Mouse (Mus musculus): ENCODE measurements at regions not wholly inside any gene's neighbourhood (a gene's known extent, or its start where the extent isn't known, plus 50 kb on each side); places are given as distances from the start of the nearest gene placed in this dataset.

- no peaks in the 10 kb centered on the region for H3K9me3 ChIP-seq (ENCODE audit: control insufficient read depth, low read length)
- H3K4me3 ChIP-seq (replicated peaks) = no peak overlapping the region
- H3K4me1 ChIP-seq (ENCODE audit: control insufficient read depth) = no peaks in the 10 kb centered on the region
- TF ChIP-seq GATA1 (IDR thresholded peaks at IDR 0.05; ENCODE audit: low read length) = no peak
- TF ChIP-seq TAL1 (IDR thresholded peaks at IDR 0.05; ENCODE audit: low read length) = no peak
- no peaks in the 10 kb centered on the region; the same call in 1 of the 2 replicates for H3K27me3 ChIP-seq (ENCODE audit: control insufficient read depth)
- H3K36me3 ChIP-seq (ENCODE audit: control insufficient read depth) = no peaks in the 10 kb centered on the region
Observed at GRCm38 (mm10) chr8:10882381-10882780, 125.9 kb downstream of the Irs2 start.

GRCm38 (mm10) chr8:10879883-10880282 is 128.4 kb downstream of the Irs2 start:
- Histone ChIP-seq H3K27me3 (ENCODE audit: control insufficient read depth) (no peaks in the 10 kb centered on the region; the same call in 1 of the 2 replicates), H3K9me3 (ENCODE audit: control insufficient read depth, low read length) (no peaks in the 10 kb centered on the region), H3K36me3 (ENCODE audit: control insufficient read depth) (no peaks in the 10 kb centered on the region), H3K4me3 (replicated peaks) (no peak overlapping the region), H3K4me1 (ENCODE audit: control insufficient read depth) (no peaks in the 10 kb centered on the region)
- TF ChIP-seq TAL1 (IDR thresholded peaks at IDR 0.05; ENCODE audit: low read length) (no peak), GATA1 (IDR thresholded peaks at IDR 0.05; ENCODE audit: low read length) (no peak)

- Histone ChIP-seq H3K27me3 (ENCODE audit: control insufficient read depth) (no peaks in the 10 kb centered on the region; the same call in 1 of the 2 replicates), H3K9me3 (ENCODE audit: control insufficient read depth, low read length) (no peaks in the 10 kb centered on the region), H3K4me1 (ENCODE audit: control insufficient read depth) (no peaks in the 10 kb centered on the region), H3K4me3 (replicated peaks) (no peak overlapping the region), H3K36me3 (ENCODE audit: control insufficient read depth) (no peaks in the 10 kb centered on the region)
- no peak for TF ChIP-seq GATA1 (IDR thresholded peaks at IDR 0.05; ENCODE audit: low read length)
- TF ChIP-seq TAL1 (IDR thresholded peaks at IDR 0.05; ENCODE audit: low read length) = no peak
Observed at GRCm38 (mm10) chr8:10879049-10879847, 129.0 kb downstream of the Irs2 start.

GRCm38 (mm10) chr8:10878371-10878770 is 129.9 kb downstream of the Irs2 start:
- Histone ChIP-seq H3K4me1 (ENCODE audit: control insufficient read depth) (no peaks in the 10 kb centered on the region), H3K4me3 (replicated peaks) (no peak overlapping the region), H3K9me3 (ENCODE audit: control insufficient read depth, low read length) (no peaks in the 10 kb centered on the region), H3K27me3 (ENCODE audit: control insufficient read depth) (no peaks in the 10 kb centered on the region; the same call in 1 of the 2 replicates), H3K36me3 (ENCODE audit: control insufficient read depth) (no peaks in the 10 kb centered on the region)
- TF ChIP-seq GATA1 (IDR thresholded peaks at IDR 0.05; ENCODE audit: low read length) = no peak
- no peak for TF ChIP-seq TAL1 (IDR thresholded peaks at IDR 0.05; ENCODE audit: low read length)

GRCm38 (mm10) chr8:10875170-10875569 is 133.1 kb downstream of the Irs2 start:
- Histone ChIP-seq H3K4me3 (replicated peaks) (no peak overlapping the region), H3K9me3 (ENCODE audit: control insufficient read depth, low read length) (no peaks in the 10 kb centered on the region), H3K36me3 (ENCODE audit: control insufficient read depth) (no peaks in the 10 kb centered on the region), H3K4me1 (ENCODE audit: control insufficient read depth) (no peaks in the 10 kb centered on the region), H3K27me3 (ENCODE audit: control insufficient read depth) (no peaks in the 10 kb centered on the region; the same call in 1 of the 2 replicates)
- TF ChIP-seq GATA1 (IDR thresholded peaks at IDR 0.05; ENCODE audit: low read length) (no peak), TAL1 (IDR thresholded peaks at IDR 0.05; ENCODE audit: low read length) (no peak)

GRCm38 (mm10) chr8:10871451-10871850 is 136.8 kb downstream of the Irs2 start:
- TF ChIP-seq TAL1 (IDR thresholded peaks at IDR 0.05; ENCODE audit: low read length) = no peak
- no peak for TF ChIP-seq GATA1 (IDR thresholded peaks at IDR 0.05; ENCODE audit: low read length)
- Histone ChIP-seq H3K36me3 (ENCODE audit: control insufficient read depth) (no peaks in the 10 kb centered on the region), H3K4me1 (ENCODE audit: control insufficient read depth) (no peaks in the 10 kb centered on the region; the same call in 1 of the 2 replicates), H3K27me3 (ENCODE audit: control insufficient read depth) (peaks cover 5% of the 10 kb centered on the region), H3K9me3 (ENCODE audit: control insufficient read depth, low read length) (no peaks in the 10 kb centered on the region), H3K4me3 (replicated peaks) (no peak overlapping the region)

- Histone ChIP-seq H3K27me3 (ENCODE audit: control insufficient read depth) (peaks cover 7% of the 10 kb centered on the region), H3K36me3 (ENCODE audit: control insufficient read depth) (no peaks in the 10 kb centered on the region), H3K9me3 (ENCODE audit: control insufficient read depth, low read length) (no peaks in the 10 kb centered on the region), H3K4me1 (ENCODE audit: control insufficient read depth) (no peaks in the 10 kb centered on the region; the same call in 1 of the 2 replicates), H3K4me3 (replicated peaks) (no peak overlapping the region)
- TF ChIP-seq GATA1 (IDR thresholded peaks at IDR 0.05; ENCODE audit: low read length) (no peak), TAL1 (IDR thresholded peaks at IDR 0.05; ENCODE audit: low read length) (no peak)
Observed at GRCm38 (mm10) chr8:10870423-10871055, 137.7 kb downstream of the Irs2 start.

- Histone ChIP-seq H3K9me3 (ENCODE audit: control insufficient read depth, low read length) (no peaks in the 10 kb centered on the region), H3K27me3 (ENCODE audit: control insufficient read depth) (peaks cover 7% of the 10 kb centered on the region), H3K36me3 (ENCODE audit: control insufficient read depth) (no peaks in the 10 kb centered on the region), H3K4me3 (replicated peaks) (no peak overlapping the region), H3K4me1 (ENCODE audit: control insufficient read depth) (no peaks in the 10 kb centered on the region; the same call in 1 of the 2 replicates)
- TF ChIP-seq GATA1 (IDR thresholded peaks at IDR 0.05; ENCODE audit: low read length) (no peak), TAL1 (IDR thresholded peaks at IDR 0.05; ENCODE audit: low read length) (no peak)
Observed at GRCm38 (mm10) chr8:10869866-10870265, 138.4 kb downstream of the Irs2 start.

GRCm38 (mm10) chr8:10866696-10867395 is 141.4 kb downstream of the Irs2 start:
- no peak overlapping the region for H3K4me3 ChIP-seq (replicated peaks)
- no peak for TF ChIP-seq TAL1 (IDR thresholded peaks at IDR 0.05; ENCODE audit: low read length)
- TF ChIP-seq GATA1 (IDR thresholded peaks at IDR 0.05; ENCODE audit: low read length) = no peak
- H3K9me3 ChIP-seq (ENCODE audit: control insufficient read depth, low read length) = no peaks in the 10 kb centered on the region
- no peaks in the 10 kb centered on the region for H3K36me3 ChIP-seq (ENCODE audit: control insufficient read depth)
- no peaks in the 10 kb centered on the region; the same call in 1 of the 2 replicates for H3K4me1 ChIP-seq (ENCODE audit: control insufficient read depth)
- H3K27me3 ChIP-seq (ENCODE audit: control insufficient read depth) = peaks cover 7% of the 10 kb centered on the region
